Mouse (Mus musculus) bone marrow macrophage, adult 2 months (primary cell): Measurements from ENCODE around the gene St8sia1. TPM values are rescaled to one million over a fixed set of nuclear protein-coding genes. Genes with fewer than 3 reads are reported as not detected.

Experiments used
- H3K27ac ChIP-seq: 2 replicates; pipeline ENCODE4 v1.5.1; 2012; ENCODE audit warnings: low read depth, low read length; ENCODE audit not compliant: insufficient read depth
- H3K4me1 ChIP-seq: 2 replicates; pipeline ENCODE4 v1.6.1; 2012; ENCODE audit warnings: low read length; ENCODE audit not compliant: control insufficient read depth, insufficient read depth
- H3K4me3 ChIP-seq: 2 replicates; pipeline ENCODE4 v1.5.1; 2012; ENCODE audit warnings: mild to moderate bottlenecking, low read length, moderate library complexity; ENCODE audit not compliant: insufficient read depth
- CTCF ChIP-seq: IDR thresholded peaks from 2 replicates; pipeline ENCODE4 v1.5.1; 2012; ENCODE audit warnings: low read depth, mild to moderate bottlenecking, low read length, moderate library complexity
- POLR2A ChIP-seq: IDR thresholded peaks from 2 replicates; pipeline ENCODE4 v1.6.1; 2012; ENCODE audit warnings: mild to moderate bottlenecking, low read depth, low read length, borderline replicate concordance
- polyA plus RNA-seq: library from polyadenylated mRNA; stranded (reverse); fragments of >200 nt; gene quantifications from 2 replicates; pipeline ENCODE4 v1.2.4, GENCODE M21; 2012; ENCODE audit not compliant: missing spikeins, insufficient read depth, insufficient read length

Gene St8sia1
- polyA plus RNA-seq, 1 experiment = not detected

GRCm38 (mm10) chr6:142932144-142932543, 32.1 kb downstream of the St8sia1 start:
- Histone ChIP-seq H3K4me1 (no peaks in the 10 kb centered on the region), H3K27ac (no peak overlapping the region), H3K4me3 (no peak overlapping the region)
- TF ChIP-seq POLR2A (no peak), CTCF (no peak)

- Histone ChIP-seq H3K4me3 (no peak overlapping the region), H3K4me1 (no peaks in the 10 kb centered on the region), H3K27ac (no peak overlapping the region)
- TF ChIP-seq CTCF (no peak), POLR2A (no peak)
Measured at GRCm38 (mm10) chr6:142928551-142929309, 35.5 kb downstream of the St8sia1 start.

DNA sequence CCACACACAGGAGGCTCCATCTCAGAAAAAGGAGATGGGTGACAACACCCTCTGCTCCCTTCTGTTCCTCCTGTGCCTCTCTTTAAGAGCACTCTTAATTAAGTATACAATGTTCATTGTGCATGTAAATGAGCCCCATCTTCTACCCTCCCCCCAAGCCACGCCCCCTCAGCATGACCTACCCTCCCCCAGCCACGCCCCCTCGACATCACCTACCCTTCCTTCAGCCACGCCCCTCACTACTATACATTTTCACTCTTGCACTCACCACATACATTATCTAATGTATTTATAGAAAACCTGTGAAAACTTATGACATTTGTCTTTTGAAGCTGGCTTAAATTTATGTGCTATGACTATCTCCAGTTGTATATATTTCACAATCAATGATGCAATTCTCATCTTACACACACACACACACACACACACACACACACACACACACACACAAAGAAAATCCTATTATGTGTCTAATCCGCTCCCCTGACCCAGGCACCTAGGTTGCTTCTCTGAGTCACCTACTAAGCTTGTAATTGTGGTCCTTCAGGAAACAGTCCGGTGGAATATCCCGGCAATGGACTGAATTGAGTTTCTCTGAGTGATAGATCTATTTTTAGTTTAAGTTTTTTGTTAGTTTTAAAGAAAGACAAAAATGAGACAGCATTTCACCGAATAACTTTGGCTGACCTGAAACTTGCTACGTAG, 37.2 kb downstream of the St8sia1 start:
- TF ChIP-seq POLR2A (no peak), CTCF (no peak)
- no peak overlapping the region for H3K27ac ChIP-seq
- no peaks in the 10 kb centered on the region for H3K4me1 ChIP-seq
- no peak overlapping the region for H3K4me3 ChIP-seq

DNA sequence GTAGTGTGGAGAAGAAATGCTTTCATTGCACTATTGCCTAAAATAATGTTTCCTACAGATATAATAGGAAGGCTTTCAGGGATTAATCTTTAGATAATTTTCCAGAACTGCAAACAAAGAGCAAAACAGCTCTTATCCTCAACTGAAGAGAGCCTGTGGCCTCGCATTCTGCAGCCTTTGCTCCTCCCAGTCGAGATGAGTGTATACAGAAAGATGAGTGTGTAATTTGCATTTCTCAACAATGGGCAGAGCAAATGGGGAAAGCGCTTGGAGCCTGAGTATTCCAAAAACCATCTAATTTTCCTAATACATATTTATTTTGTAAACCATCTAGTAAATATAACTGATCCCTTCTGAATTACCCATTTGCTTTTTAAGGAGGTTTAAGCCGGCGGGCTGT, 38.3 kb downstream of the St8sia1 start:
- Histone ChIP-seq H3K27ac (no peak overlapping the region), H3K4me1 (no peaks in the 10 kb centered on the region), H3K4me3 (no peak overlapping the region)
- TF ChIP-seq POLR2A (no peak), CTCF (no peak)

GRCm38 (mm10) chr6:142925374-142925773, 38.9 kb downstream of the St8sia1 start:
- Histone ChIP-seq H3K4me1 (no peaks in the 10 kb centered on the region), H3K4me3 (no peak overlapping the region), H3K27ac (no peak overlapping the region)
- TF ChIP-seq CTCF (no peak), POLR2A (no peak)

GRCm38 (mm10) chr6:142920901-142921300, 43.4 kb downstream of the St8sia1 start:
- H3K4me1 ChIP-seq = peaks cover 12% of the 10 kb centered on the region
- TF ChIP-seq CTCF = no peak
- no peak for TF ChIP-seq POLR2A

GRCm38 (mm10) chr6:142918691-142919090, 45.6 kb downstream of the St8sia1 start:
- H3K4me1 ChIP-seq = peaks cover 25% of the 10 kb centered on the region

More at GRCm38 (mm10) chr6:142920901-142921300, 43.4 kb downstream of the St8sia1 start:
- Histone ChIP-seq H3K27ac (no peak overlapping the region), H3K4me3 (no peak overlapping the region)

DNA sequence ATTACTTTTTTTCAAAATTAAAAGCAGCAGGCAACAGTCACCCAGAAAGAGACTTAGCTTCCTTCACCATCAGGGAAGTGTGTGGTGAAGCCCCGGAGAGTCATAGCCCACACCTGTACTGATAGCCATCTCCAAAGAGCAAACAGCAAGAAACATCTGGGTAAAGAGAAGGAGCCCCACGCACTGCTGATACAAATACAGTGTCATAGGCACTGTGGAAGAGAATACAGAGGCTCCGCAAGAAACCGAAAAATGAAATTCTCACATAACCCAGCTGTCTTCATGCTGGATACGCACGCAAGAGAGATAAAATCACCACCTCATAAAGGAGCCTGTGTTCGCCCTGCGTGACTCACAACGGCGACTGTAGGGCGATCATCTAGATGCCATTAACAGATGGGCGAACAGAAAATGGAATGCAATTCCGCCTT, 46.8 kb downstream of the St8sia1 start:
- TF ChIP-seq POLR2A (no peak), CTCF (no peak)
- Histone ChIP-seq H3K27ac (no peak overlapping the region), H3K4me1 (peaks cover 25% of the 10 kb centered on the region), H3K4me3 (no peak overlapping the region)

More at GRCm38 (mm10) chr6:142918691-142919090, 45.6 kb downstream of the St8sia1 start:
- no peak for TF ChIP-seq CTCF
- no peak for TF ChIP-seq POLR2A
- Histone ChIP-seq H3K27ac (no peak overlapping the region), H3K4me3 (no peak overlapping the region)

DNA sequence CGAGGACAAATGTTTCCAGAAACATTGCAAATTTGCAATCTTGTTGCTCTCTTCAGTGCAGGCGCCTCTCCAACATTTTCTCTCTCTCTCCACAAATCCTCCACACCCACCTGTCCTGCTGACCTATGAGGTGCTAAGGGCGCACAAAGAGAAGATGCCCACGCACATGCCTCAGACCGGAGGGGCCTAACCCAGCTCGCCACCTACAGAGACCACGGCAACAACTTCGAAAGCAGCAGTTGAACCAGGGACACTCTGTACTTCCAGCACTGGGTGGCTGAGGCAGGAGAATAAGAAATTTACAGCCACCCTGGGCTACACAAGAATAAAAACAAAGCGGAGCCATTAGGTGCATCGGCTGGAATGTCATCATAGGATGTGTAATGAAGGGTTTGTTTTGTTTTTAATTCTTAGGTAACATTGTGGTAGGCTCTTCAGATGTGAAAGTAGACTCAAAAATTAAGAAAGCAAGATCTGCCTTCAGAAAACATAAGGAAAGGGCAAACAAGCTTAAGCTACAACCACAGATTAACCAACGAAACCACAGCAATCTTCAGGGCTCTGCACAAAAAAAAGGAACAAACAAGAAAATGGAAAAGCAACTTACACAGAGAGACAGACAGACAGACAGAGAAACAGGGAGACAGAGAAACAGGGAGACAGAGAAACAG, 47.8 kb downstream of the St8sia1 start:
- no peak overlapping the region for H3K27ac ChIP-seq
- TF ChIP-seq CTCF (no peak), POLR2A (no peak)
- no peak overlapping the region for H3K4me3 ChIP-seq
- H3K4me1 ChIP-seq = peaks cover 25% of the 10 kb centered on the region
